Mouse (Mus musculus) myocyte (in vitro differentiated cells): ENCODE data around the gene Ciao2b. TPM values are rescaled to one million over a fixed set of nuclear protein-coding genes. Genes with fewer than 3 reads are reported as not detected.
A peak's percentile ranks its signal among the peaks of the same experiment; 100 is the strongest.

Experiments used
- H3K27me3 ChIP-seq: one replicate; pipeline ENCODE4 v1.6.1; 2011; ENCODE audit not compliant: control insufficient read depth, insufficient read depth, insufficient read length
- H3K36me3 ChIP-seq: one replicate; pipeline ENCODE4 v1.6.1; 2011; ENCODE audit not compliant: control insufficient read depth, insufficient read depth
- H3K4me2 ChIP-seq: one replicate; pipeline ENCODE4 v1.6.1; 2011; ENCODE audit warnings: low read depth, control low read depth
- H3K4me3 ChIP-seq: one replicate; pipeline ENCODE4 v1.5.1; 2011; ENCODE audit warnings: mild to moderate bottlenecking, control low read depth, moderate library complexity
- H3K79me2 ChIP-seq: one replicate; pipeline ENCODE4 v1.6.1; 2011; ENCODE audit not compliant: control insufficient read depth, insufficient read depth
- H3ac ChIP-seq: one replicate; pipeline ENCODE4 v1.6.1; 2011; ENCODE audit not compliant: control insufficient read depth, insufficient read length
- CEBPB ChIP-seq: IDR thresholded peaks from 2 replicates; pipeline ENCODE4 v1.6.1; 2011; ENCODE audit warnings: mild to moderate bottlenecking, moderate library complexity; ENCODE audit not compliant: poor library complexity, insufficient read depth, severe bottlenecking
- E2F4 ChIP-seq: IDR thresholded peaks from one replicate; pipeline ENCODE4 v1.6.1; 2011; ENCODE audit warnings: mild to moderate bottlenecking, control low read depth, moderate library complexity; ENCODE audit not compliant: insufficient read depth
- MAX ChIP-seq: IDR thresholded peaks from one replicate; pipeline ENCODE4 v1.6.1; 2011; ENCODE audit warnings: low read depth, mild to moderate bottlenecking, control low read depth
- MYOD1 ChIP-seq, 3 experiments: IDR thresholded peaks; one replicate each; pipeline ENCODE4 v1.6.1; 2011; ENCODE audit warnings: control low read depth in 2 of 3, low read depth in 2 of 3, mild to moderate bottlenecking in 2 of 3, moderate library complexity in 1 of 3; ENCODE audit not compliant: insufficient read length in 2 of 3, control insufficient read depth in 1 of 3
- MYOG ChIP-seq, 3 experiments: IDR thresholded peaks; one replicate each; pipeline ENCODE4 v1.6.1; 2011; ENCODE audit warnings: control low read depth in 2 of 3, low read depth in 2 of 3, mild to moderate bottlenecking in 2 of 3; ENCODE audit not compliant: insufficient read length in 2 of 3, control insufficient read depth in 1 of 3, insufficient read depth in 1 of 3
- POLR2A ChIP-seq: IDR thresholded peaks from one replicate; pipeline ENCODE4 v1.6.1; 2011; ENCODE audit warnings: low read depth, mild to moderate bottlenecking, control low read depth, moderate library complexity; ENCODE audit not compliant: insufficient read length
- POLR2AphosphoS2 ChIP-seq: IDR thresholded peaks from one replicate; pipeline ENCODE4 v1.6.1; 2011; ENCODE audit warnings: low read depth, control low read depth; ENCODE audit not compliant: insufficient read length
- REST ChIP-seq: IDR thresholded peaks from one replicate; pipeline ENCODE4 v1.6.1; 2011; ENCODE audit warnings: mild to moderate bottlenecking, control low read depth, moderate library complexity; ENCODE audit not compliant: insufficient read depth, insufficient read length
- SRF ChIP-seq: IDR thresholded peaks from one replicate; pipeline ENCODE4 v1.6.1; 2011; ENCODE audit warnings: low read depth; ENCODE audit not compliant: control insufficient read depth, insufficient read length
- TCF12 ChIP-seq: IDR thresholded peaks from one replicate; pipeline ENCODE4 v1.6.1; 2011; ENCODE audit warnings: mild to moderate bottlenecking, control low read depth; ENCODE audit not compliant: poor library complexity, insufficient read depth, severe bottlenecking
- TCF3 ChIP-seq: IDR thresholded peaks from one replicate; pipeline ENCODE4 v1.6.1; 2011; ENCODE audit warnings: low read depth, control low read depth; ENCODE audit not compliant: insufficient read length
- USF1 ChIP-seq: IDR thresholded peaks from one replicate; pipeline ENCODE4 v1.6.1; 2011; ENCODE audit warnings: low read depth, mild to moderate bottlenecking, control low read depth, moderate library complexity
- polyA plus RNA-seq: library from polyadenylated mRNA; unstranded; fragments of >200 nt; fragmentation: generic; extraction: Trizol; gene quantifications from one replicate; pipeline ENCODE4 v1.2.1, GENCODE M21; 2012; ENCODE audit warnings: missing spikeins

Ciao2b gene
- polyA plus RNA-seq, 1 experiment = 217 TPM

GRCm38 (mm10) chr8:104633156-104633744 lies 8.5 kb downstream of the Ciao2b start:
- Histone ChIP-seq H3K36me3 (no peaks in the 10 kb centered on the region), H3ac (no peak overlapping the region), H3K27me3 (no peaks in the 10 kb centered on the region), H3K4me2 (no peak overlapping the region), H3K79me2 (no peaks in the 10 kb centered on the region), H3K4me3 (no peak overlapping the region)
- TF ChIP-seq USF1 (no peak), CEBPB (no peak), TCF12 (no peak)

DNA sequence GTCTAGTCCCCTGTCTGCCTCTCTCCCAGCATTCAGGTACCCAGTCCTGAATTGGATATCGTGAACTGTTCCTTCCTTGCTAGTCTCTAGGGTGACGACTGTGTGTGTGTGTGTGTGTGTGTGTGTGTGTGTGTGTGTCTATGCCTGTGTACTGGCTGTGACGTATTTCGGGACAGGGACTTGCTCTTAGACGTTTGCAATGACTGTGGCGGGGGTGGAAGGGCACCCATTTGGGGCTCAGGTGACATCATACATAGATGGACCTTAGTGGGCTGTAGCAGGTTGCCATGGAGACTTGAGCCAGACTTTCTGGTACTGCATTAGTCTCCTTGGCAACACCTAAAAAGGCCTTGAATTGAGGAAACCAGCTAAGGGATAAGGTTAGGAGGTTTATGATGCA lies 9.3 kb downstream of the Ciao2b start:
- H3K4me3 ChIP-seq = no peak overlapping the region
- no peaks in the 10 kb centered on the region for H3K79me2 ChIP-seq
- H3K27me3 ChIP-seq = no peaks in the 10 kb centered on the region
- no peaks in the 10 kb centered on the region for H3K36me3 ChIP-seq
- TF ChIP-seq POLR2A = no peak
- H3ac ChIP-seq = no peak overlapping the region
- H3K4me2 ChIP-seq = peak overlapping the region; percentile 62

DNA sequence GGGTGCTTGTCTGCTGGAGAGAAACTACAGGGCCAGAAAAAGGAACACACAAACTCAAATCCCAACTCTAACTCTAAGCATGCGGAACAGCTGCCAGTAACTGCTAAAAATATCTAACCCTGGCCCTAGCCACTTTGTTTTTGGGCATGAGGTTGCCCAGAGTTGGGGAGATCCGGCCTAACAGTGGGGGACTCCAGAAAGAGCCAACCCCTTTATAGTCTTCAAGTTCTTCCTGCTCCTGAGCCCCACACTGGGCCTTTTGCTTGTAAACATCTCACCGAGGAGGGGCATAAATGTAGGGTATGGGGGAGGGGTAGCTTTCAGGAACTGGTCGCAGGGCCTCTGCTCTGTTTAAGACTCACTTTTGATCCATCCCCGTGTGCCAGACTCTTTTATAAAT lies 9.8 kb downstream of the Ciao2b start:
- TF ChIP-seq MYOG (IDR thresholded peaks at IDR 0.05; ENCODE audit: control insufficient read depth in 1 of 3, insufficient read depth in 1 of 3, insufficient read length in 2 of 3, low read depth in 2 of 3) (peak in 2 of 3 experiments; percentile 49 to 80), MYOD1 (IDR thresholded peaks at IDR 0.05; ENCODE audit: control insufficient read depth in 1 of 3, insufficient read length in 2 of 3, low read depth in 2 of 3) (peak in 2 of 3 experiments; percentile 24 to 40), USF1 (no peak)
- Histone ChIP-seq H3K27me3 (no peaks in the 10 kb centered on the region), H3K4me2 (peak overlapping the region; percentile 62), H3K36me3 (no peaks in the 10 kb centered on the region), H3K79me2 (no peaks in the 10 kb centered on the region), H3K4me3 (peak overlapping the region; percentile 10), H3ac (no peak overlapping the region)

GRCm38 (mm10) chr8:104630981-104631663 lies 10.6 kb downstream of the Ciao2b start, which contains the start of gene Rrad:
Rrad (minus strand) TSS chr8:104631327.
- Histone ChIP-seq H3K4me2 (peak within 1 kb of the TSS; percentile 79), H3K27me3 (no peaks in the 10 kb centered on the region), H3K79me2 (no peaks in the 10 kb centered on the region), H3ac (no peak within 1 kb of the TSS), H3K4me3 (peak within 1 kb of the TSS; percentile 10), H3K36me3 (no peaks in the 10 kb centered on the region)
- TF ChIP-seq POLR2A (no peak), MYOD1 (IDR thresholded peaks at IDR 0.05; ENCODE audit: control insufficient read depth in 1 of 3, insufficient read length in 2 of 3, low read depth in 2 of 3) (peak in 1 of 3 experiments; percentile 38)

- Histone ChIP-seq H3K4me3 (peak overlapping the region; percentile 10), H3ac (no peak overlapping the region), H3K79me2 (no peaks in the 10 kb centered on the region), H3K27me3 (no peaks in the 10 kb centered on the region), H3K4me2 (peak overlapping the region; percentile 79), H3K36me3 (no peaks in the 10 kb centered on the region)
- TF ChIP-seq USF1 = no peak
- no peak for TF ChIP-seq REST
- TF ChIP-seq MAX = no peak
- TF ChIP-seq POLR2AphosphoS2 = no peak
- TF ChIP-seq MYOD1 (IDR thresholded peaks at IDR 0.05; ENCODE audit: control insufficient read depth in 1 of 3, insufficient read length in 2 of 3, low read depth in 2 of 3) = no peak
- peak in 1 of 3 experiments; percentile 18 for TF ChIP-seq MYOG (IDR thresholded peaks at IDR 0.05; ENCODE audit: control insufficient read depth in 1 of 3, insufficient read depth in 1 of 3, insufficient read length in 2 of 3, low read depth in 2 of 3)
- no peak for TF ChIP-seq TCF3
- no peak for TF ChIP-seq POLR2A
- no peak for TF ChIP-seq E2F4
Measured at GRCm38 (mm10) chr8:104630574-104630973, 11.2 kb downstream of the Ciao2b start.

- no peaks in the 10 kb centered on the region for H3K27me3 ChIP-seq
- no peak for TF ChIP-seq USF1
- no peak for TF ChIP-seq MYOD1 (IDR thresholded peaks at IDR 0.05; ENCODE audit: control insufficient read depth in 1 of 3, insufficient read length in 2 of 3, low read depth in 2 of 3)
- no peak for TF ChIP-seq MAX
- no peak for TF ChIP-seq TCF12
- no peak for TF ChIP-seq TCF3
- TF ChIP-seq CEBPB = no peak
- TF ChIP-seq MYOG (IDR thresholded peaks at IDR 0.05; ENCODE audit: control insufficient read depth in 1 of 3, insufficient read depth in 1 of 3, insufficient read length in 2 of 3, low read depth in 2 of 3) = no peak
- TF ChIP-seq POLR2AphosphoS2 = no peak
- TF ChIP-seq E2F4 = no peak
- no peak for TF ChIP-seq POLR2A
- no peak for TF ChIP-seq SRF
- no peak for TF ChIP-seq REST
- H3K4me2 ChIP-seq = peak overlapping the region; percentile 79
- H3K79me2 ChIP-seq = no peaks in the 10 kb centered on the region
- no peak overlapping the region for H3ac ChIP-seq
- no peak overlapping the region for H3K4me3 ChIP-seq
- H3K36me3 ChIP-seq = no peaks in the 10 kb centered on the region
Measured at GRCm38 (mm10) chr8:104630111-104630479, 11.7 kb downstream of the Ciao2b start.
